Mouse (Mus musculus) midbrain, embryonic 13.5 days (tissue): ENCODE measurements at regions not wholly inside any gene's neighbourhood (a gene's known extent, or its start where the extent isn't known, plus 50 kb on each side); places are given as distances from the start of the nearest gene placed in this dataset.

ENCODE experiments used
- ATAC-seq: fragments of 200-750 bp; cut with Nextera tagmentation; 2 replicates; pipeline ENCODE4 v1.8.0; 2017; ENCODE audit warnings: mild to moderate bottlenecking, moderate TSS enrichment, moderate library complexity
- H3K27ac ChIP-seq: fragments of 300-500 bp; sonication (generic); 2 replicates; pipeline ENCODE4 v1.5.1; 2015; ENCODE audit warnings: inconsistent platforms, mild to moderate bottlenecking, moderate library complexity
- H3K27me3 ChIP-seq: fragments of 300-500 bp; sonication (generic); 2 replicates; pipeline ENCODE4 v1.6.1; 2015; ENCODE audit warnings: mild to moderate bottlenecking, inconsistent platforms
- H3K36me3 ChIP-seq: fragments of 300-500 bp; sonication (generic); 2 replicates; pipeline ENCODE4 v1.6.1; 2015; ENCODE audit warnings: mild to moderate bottlenecking, inconsistent platforms
- H3K4me1 ChIP-seq: fragments of 300-500 bp; sonication (generic); replicated peaks from 2 replicates; pipeline ENCODE4 v1.6.1; 2015; ENCODE audit warnings: inconsistent platforms
- H3K4me2 ChIP-seq: fragments of 300-500 bp; sonication (generic); replicated peaks from 2 replicates; pipeline ENCODE4 v1.6.1; 2015; ENCODE audit warnings: moderate library complexity, mild to moderate bottlenecking, inconsistent platforms
- H3K4me3 ChIP-seq: fragments of 300-500 bp; sonication (generic); replicated peaks from 2 replicates; pipeline ENCODE4 v1.5.1; 2015; ENCODE audit warnings: mild to moderate bottlenecking, inconsistent platforms
- H3K9ac ChIP-seq: fragments of 300-500 bp; sonication (generic); replicated peaks from 2 replicates; pipeline ENCODE4 v1.6.1; 2015; ENCODE audit warnings: mild to moderate bottlenecking, inconsistent platforms
- H3K9me3 ChIP-seq: fragments of 300-500 bp; sonication (generic); 2 replicates; pipeline ENCODE4 v1.6.1; 2016; ENCODE audit warnings: mild to moderate bottlenecking, inconsistent platforms
- WGBS: fragments of 180-500 bp; shearing (Covaris S2); methylation state at CpG from one replicate; pipeline ENCODE4 v1.1.7; 2015; 5-methylcytosine and 5-hydroxymethylcytosine counted together

DNA sequence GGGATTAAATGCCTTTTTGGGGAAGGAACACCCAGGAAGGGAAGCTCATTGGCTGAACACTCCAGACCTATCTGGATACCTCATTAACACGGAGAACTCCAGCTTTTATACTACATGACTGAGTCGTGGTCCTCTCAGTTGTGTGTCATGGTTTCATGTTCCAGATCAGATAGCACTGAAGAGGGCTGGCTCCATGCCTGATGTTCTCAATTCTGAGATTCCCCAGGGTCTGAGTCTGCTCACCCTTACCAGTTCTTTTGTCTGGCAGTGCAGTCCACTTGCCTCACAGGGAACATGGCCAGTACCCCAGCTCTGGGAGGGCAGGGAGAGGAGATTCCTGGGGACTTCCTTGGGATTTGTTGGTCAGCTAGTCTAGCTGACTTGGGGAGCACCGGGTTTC lies 372.0 kb downstream of the Cd83 start:
- no peak for ATAC-seq
- H3K4me3 ChIP-seq, result no peak overlapping the region
- no peak overlapping the region for H3K27ac ChIP-seq
- no peak overlapping the region for H3K9ac ChIP-seq
- 0 out of 2 replicates have a peak, but pooled peaks cover 3% of the 10 kb centered on the region for H3K9me3 ChIP-seq
- H3K4me2 ChIP-seq, result no peak overlapping the region
- no peaks in the 10 kb centered on the region for H3K27me3 ChIP-seq
- WGBS, result 85% methylated on average over 3 of the region's 3 CpGs
- H3K4me1 ChIP-seq, result no peaks in the 10 kb centered on the region
- H3K36me3 ChIP-seq, result no peaks in the 10 kb centered on the region

DNA sequence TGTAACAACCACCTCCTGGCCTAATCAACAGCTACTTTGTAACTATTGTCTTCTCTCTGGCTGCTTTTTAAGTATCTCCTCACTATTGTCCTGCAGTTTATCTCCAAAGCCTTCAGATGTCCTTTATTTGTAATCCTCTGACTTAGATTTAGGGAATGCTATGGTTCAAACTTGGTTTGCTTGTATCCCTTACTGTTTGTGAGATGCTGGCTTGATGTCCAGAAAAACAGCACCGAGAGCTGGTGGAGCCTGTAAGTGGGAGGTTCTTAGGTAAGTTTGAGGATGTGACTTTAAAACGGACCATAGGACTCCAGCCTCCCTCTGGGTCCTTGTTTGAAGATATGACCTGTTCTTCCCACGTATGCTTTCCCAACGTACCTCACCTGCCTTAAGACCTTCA lies 372.7 kb downstream of the Cd83 start:
- Histone ChIP-seq H3K9ac (no peak overlapping the region), H3K4me3 (no peak overlapping the region), H3K36me3 (no peaks in the 10 kb centered on the region), H3K9me3 (0 out of 2 replicates have a peak, but pooled peaks cover 3% of the 10 kb centered on the region), H3K4me1 (no peaks in the 10 kb centered on the region), H3K27ac (no peak overlapping the region), H3K27me3 (no peaks in the 10 kb centered on the region), H3K4me2 (no peak overlapping the region)
- WGBS, result 83% methylated on average over 4 of the region's 4 CpGs
- no peak for ATAC-seq

DNA sequence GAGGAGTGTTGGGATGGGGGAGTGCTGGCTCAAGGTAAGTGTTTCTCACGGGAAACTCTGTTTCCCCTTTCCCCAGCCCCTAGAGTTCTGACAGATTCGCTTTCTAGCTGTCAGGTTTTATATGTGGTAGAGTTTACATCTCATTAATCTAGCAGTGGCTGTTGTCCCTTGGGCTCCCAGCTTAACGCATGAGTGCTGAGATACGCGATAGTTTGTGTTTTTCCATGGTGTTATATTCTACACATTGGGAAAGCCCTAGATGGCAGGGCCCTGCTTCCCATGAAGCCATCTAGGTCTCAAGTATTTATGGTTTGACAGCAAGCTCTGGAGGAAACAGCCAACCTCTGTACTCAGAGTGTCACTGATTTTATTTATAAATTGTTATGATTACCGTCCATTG lies 373.8 kb downstream of the Cd83 start:
- Histone ChIP-seq H3K4me1 (no peaks in the 10 kb centered on the region), H3K27me3 (no peaks in the 10 kb centered on the region), H3K9me3 (0 out of 2 replicates have a peak, but pooled peaks cover 3% of the 10 kb centered on the region), H3K9ac (no peak overlapping the region), H3K36me3 (no peaks in the 10 kb centered on the region), H3K27ac (no peak overlapping the region), H3K4me2 (no peak overlapping the region), H3K4me3 (no peak overlapping the region)
- ATAC-seq, result no peak
- WGBS, result 80% methylated on average over 6 of the region's 6 CpGs

DNA sequence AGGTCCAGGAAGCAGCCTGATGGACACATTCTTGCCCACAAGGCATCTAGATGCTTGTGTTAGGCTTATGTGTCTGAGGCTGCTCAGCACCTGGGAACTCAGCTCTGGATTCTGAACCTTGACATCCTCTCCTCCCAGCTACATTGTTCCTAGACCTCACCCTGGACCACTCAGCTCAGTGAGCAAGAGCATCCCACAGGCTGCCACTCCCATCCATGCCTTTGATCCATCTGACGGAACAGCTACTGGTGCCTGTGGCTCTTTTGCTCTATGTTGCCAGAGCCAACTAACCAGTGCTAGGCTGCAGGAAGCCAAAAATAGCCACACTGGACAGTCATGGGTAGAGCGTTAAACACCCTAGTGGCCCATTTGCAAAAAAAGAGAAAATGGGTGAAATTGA lies 374.8 kb downstream of the Cd83 start:
- no peaks in the 10 kb centered on the region for H3K27me3 ChIP-seq
- no peak overlapping the region for H3K27ac ChIP-seq
- no peak overlapping the region for H3K9ac ChIP-seq
- H3K4me3 ChIP-seq, result no peak overlapping the region
- 81% methylated on average over 2 of the region's 2 CpGs for WGBS
- H3K4me1 ChIP-seq, result no peaks in the 10 kb centered on the region
- no peaks in the 10 kb centered on the region for H3K9me3 ChIP-seq
- no peaks in the 10 kb centered on the region for H3K36me3 ChIP-seq
- no peak for ATAC-seq
- no peak overlapping the region for H3K4me2 ChIP-seq

DNA sequence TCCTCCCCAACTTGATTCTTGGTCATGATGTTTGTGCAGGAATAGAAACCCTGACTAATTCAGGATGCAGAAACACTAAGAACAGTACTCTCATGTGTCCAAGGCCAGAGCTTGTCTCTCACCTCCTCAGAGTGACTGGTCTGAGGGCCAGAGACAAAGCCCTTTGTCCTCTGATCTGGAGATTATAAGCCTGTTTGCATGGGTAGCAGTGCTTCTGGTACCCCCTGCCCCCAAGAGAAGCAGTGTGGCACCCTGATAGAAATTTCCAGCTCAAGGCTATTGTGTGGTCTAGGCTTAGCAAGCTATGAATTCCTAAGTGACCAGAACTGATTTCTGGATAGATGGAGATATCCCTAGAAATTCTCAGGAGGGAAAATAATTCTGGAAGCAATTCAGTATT lies 380.2 kb downstream of the Cd83 start:
- 0 out of 2 replicates have a peak, but pooled peaks cover 6% of the 10 kb centered on the region for H3K4me1 ChIP-seq
- 0 out of 2 replicates have a peak, but pooled peaks cover 3% of the 10 kb centered on the region for H3K27me3 ChIP-seq
- H3K4me2 ChIP-seq, result no peak overlapping the region
- no peaks in the 10 kb centered on the region for H3K36me3 ChIP-seq
- no peak overlapping the region for H3K4me3 ChIP-seq
- no peak overlapping the region for H3K9ac ChIP-seq
- no peak for ATAC-seq
- no peak overlapping the region for H3K27ac ChIP-seq
- no peaks in the 10 kb centered on the region for H3K9me3 ChIP-seq

DNA sequence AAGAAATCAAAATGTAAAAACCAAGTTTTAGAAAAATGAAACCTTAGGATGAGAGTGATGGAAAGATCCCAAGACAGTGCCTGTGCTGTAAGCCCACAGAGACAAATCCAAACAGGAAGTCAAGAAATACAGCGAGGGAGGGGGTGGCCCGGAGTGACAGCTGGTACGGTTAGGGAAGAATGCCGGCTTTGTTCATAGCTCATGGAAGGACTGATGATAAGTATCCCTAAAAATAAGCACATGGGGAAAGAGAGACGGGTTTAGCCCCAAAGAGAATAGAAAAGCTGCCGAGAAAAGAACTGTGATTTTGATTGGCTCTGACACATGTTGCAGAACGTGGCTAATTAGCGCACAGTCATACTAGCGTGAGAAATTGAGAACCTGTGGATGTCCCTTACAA lies 382.6 kb downstream of the Cd83 start:
- no peak for ATAC-seq
- Histone ChIP-seq H3K4me1 (0 out of 2 replicates have a peak, but pooled peaks cover 6% of the 10 kb centered on the region), H3K27ac (no peak overlapping the region), H3K9me3 (no peaks in the 10 kb centered on the region), H3K4me2 (no peak overlapping the region), H3K9ac (no peak overlapping the region), H3K36me3 (no peaks in the 10 kb centered on the region), H3K4me3 (no peak overlapping the region), H3K27me3 (0 out of 2 replicates have a peak, but pooled peaks cover 3% of the 10 kb centered on the region)
- WGBS, result 55% methylated on average over 9 of the region's 9 CpGs

DNA sequence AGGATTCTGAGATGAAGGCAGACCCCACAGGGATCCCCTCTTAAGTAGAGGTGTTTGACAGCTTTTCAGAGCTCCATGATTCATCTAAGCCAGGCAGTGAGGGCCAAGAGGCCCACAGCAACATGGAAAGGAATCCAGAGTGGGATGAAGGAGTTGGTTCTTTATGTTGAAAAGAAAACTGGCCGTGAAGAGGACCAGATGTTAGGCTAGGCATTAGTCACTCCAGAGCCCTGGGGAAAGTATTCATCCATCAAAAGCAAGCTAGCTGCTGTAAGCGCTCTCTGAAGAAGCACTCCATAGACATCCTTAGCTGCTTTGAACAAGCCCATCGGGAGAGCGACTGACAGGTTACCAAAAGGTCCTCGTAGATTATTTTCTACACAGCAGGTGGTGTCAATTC lies 383.6 kb downstream of the Cd83 start:
- no peak for ATAC-seq
- Histone ChIP-seq H3K36me3 (no peaks in the 10 kb centered on the region), H3K9me3 (no peaks in the 10 kb centered on the region), H3K4me1 (0 out of 2 replicates have a peak, but pooled peaks cover 6% of the 10 kb centered on the region), H3K4me2 (no peak overlapping the region), H3K4me3 (no peak overlapping the region), H3K27ac (no peak overlapping the region), H3K27me3 (0 out of 2 replicates have a peak, but pooled peaks cover 3% of the 10 kb centered on the region), H3K9ac (no peak overlapping the region)
- WGBS, result 75% methylated on average over 5 of the region's 5 CpGs

DNA sequence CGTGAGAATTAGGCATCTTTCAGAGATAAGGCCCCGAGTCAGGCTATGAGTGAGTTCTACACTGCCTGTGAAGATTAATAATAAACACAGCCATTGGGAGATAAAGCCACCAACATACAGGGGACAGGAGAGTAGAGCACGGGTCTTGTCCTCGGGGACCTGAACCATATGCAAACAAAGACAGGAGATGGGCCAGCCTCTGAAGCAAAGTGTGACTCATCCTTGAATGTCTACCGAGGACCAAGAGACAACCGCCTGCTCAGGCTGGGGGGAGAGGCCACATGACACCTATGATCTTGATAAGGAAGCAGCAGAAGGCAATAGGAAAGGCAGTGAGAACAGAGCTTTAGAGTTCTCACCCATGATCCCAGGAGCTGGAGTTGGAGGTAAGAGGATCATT lies 387.1 kb downstream of the Cd83 start:
- Histone ChIP-seq H3K36me3 (no peaks in the 10 kb centered on the region), H3K9me3 (no peaks in the 10 kb centered on the region), H3K27ac (no peak overlapping the region), H3K27me3 (no peaks in the 10 kb centered on the region), H3K9ac (no peak overlapping the region), H3K4me3 (no peak overlapping the region), H3K4me1 (0 out of 2 replicates have a peak, but pooled peaks cover 4% of the 10 kb centered on the region), H3K4me2 (no peak overlapping the region)
- ATAC-seq, result no peak
- WGBS, result 76% methylated on average over 6 of the region's 6 CpGs

DNA sequence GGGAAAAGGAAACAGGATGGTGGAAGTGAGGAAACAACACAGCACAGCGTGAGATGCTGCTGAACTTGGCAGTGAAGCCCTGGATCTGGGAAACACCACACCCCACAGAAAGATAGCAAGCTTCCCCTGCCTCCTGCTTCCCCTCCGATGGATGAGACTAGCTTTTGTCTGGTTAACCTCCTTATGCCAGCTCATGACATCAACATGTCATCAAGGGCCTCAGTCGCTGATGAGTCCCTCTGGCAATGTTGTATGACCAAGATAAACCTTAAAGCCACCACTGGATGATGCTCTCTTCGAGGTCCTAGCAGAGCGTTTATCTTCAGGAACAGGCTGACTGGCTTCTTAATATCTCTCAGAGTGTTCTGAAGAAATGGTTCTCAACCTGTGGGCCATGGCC lies 388.1 kb downstream of the Cd83 start:
- Histone ChIP-seq H3K27me3 (no peaks in the 10 kb centered on the region), H3K4me2 (no peak overlapping the region), H3K36me3 (no peaks in the 10 kb centered on the region), H3K9me3 (no peaks in the 10 kb centered on the region), H3K9ac (no peak overlapping the region), H3K27ac (no peak overlapping the region), H3K4me3 (no peak overlapping the region), H3K4me1 (no peaks in the 10 kb centered on the region)
- ATAC-seq, result no peak
- 93% methylated on average over 5 of the region's 5 CpGs for WGBS

DNA sequence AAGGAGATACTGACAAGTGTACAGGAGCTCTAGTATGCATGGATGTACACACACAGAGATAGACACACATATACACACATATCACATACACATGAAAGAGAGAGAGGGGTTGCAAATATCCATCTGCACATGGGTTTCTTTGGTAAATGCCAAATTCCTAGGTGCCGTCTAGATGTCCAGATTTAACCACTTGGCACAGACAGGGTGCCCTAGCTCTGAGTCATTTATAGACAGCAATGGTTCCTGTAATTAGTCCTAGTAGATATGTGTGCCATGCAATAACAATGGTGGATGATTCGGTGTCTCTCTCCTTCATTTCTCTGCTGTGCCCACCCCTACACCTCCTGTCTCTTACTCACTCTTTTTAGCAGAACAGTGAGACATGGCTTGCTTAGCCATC lies 389.7 kb downstream of the Cd83 start:
- H3K27me3 ChIP-seq, result no peaks in the 10 kb centered on the region
- no peak overlapping the region for H3K4me3 ChIP-seq
- H3K27ac ChIP-seq, result no peak overlapping the region
- no peak for ATAC-seq
- H3K4me2 ChIP-seq, result no peak overlapping the region
- no peak overlapping the region for H3K9ac ChIP-seq
- WGBS, result 96% methylated on average over 2 of the region's 2 CpGs
- no peaks in the 10 kb centered on the region for H3K4me1 ChIP-seq
- no peaks in the 10 kb centered on the region for H3K36me3 ChIP-seq
- H3K9me3 ChIP-seq, result no peaks in the 10 kb centered on the region

DNA sequence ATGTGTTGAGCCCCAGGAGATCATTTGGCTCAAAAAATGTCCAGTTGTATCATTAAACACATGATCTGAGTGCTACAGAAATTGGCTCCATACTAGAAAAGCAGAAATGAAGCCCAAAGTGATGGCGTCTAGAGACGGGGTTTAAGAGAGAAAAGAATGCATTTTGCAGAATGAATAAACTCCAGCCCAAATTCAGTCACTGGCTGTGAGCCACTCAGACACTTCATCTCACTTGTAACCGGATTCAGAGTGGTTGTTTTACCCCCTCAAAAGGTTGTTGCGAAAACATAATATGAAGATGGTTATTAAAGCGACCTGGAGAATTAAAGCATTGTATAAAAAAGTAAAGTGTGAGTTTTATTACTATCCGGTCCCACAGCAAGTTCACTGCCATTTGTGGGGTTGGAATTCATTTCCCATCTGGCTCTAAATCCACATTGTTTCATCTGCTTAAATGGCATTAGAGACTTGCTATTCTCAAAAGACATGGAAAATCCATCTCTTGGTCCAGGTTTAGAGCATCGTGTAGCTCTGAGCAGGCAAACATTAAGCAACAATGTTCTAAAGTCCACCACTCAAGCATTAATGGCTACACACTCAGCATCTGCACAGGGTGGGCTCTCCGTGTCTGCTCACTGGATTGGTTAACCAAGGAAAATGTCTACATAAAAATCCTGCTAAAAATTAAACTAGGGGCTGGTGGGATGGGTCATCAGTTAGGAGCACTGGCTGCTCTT lies 390.9 kb downstream of the Cd83 start:
- Histone ChIP-seq H3K9ac (no peak overlapping the region), H3K4me1 (no peaks in the 10 kb centered on the region), H3K9me3 (no peaks in the 10 kb centered on the region), H3K4me3 (no peak overlapping the region), H3K4me2 (no peak overlapping the region), H3K27me3 (no peaks in the 10 kb centered on the region), H3K27ac (no peak overlapping the region), H3K36me3 (no peaks in the 10 kb centered on the region)
- WGBS, result 87% methylated on average over 8 of the region's 8 CpGs
- ATAC-seq, result no peak

DNA sequence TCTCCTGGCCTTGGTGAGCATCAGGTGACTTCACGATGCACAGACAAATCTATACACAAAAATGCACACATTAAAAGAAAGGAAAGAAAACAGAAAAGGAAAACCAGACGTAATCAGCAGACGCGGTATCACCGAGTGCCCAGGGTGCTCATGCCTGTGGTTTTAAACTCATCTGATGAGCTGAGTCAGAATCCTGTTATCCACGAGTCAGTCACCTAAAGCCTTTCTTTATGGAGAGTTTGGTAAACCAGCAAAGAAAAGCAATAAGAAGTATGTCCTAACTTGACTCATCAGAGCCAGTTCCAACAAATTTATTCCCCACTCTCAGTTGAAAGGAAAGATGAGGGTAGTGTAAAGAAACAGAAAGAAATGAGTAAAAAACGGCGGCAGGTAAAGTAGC lies 391.5 kb downstream of the Cd83 start:
- WGBS, result 95% methylated on average over 8 of the region's 8 CpGs
- H3K4me1 ChIP-seq, result no peaks in the 10 kb centered on the region
- ATAC-seq, result no peak

DNA sequence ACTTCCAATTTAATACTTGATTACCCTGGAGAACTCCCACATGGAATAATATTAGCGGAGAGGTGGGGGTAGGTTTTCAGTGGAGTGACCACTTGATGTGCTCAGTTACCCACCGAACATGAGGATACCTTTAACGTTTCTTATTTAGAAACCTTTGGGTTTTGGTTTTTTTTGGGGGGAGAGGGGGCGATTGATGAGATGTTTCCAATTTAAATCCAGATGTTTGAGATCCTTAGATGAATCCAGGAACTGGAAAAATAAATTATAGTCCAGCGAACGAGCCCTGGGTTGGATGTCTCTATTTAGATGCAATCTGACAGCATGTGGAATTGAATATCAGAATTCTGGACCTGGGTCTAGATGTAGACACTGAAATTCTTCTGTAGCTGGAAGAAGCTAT lies 393.4 kb downstream of the Cd83 start:
- Histone ChIP-seq H3K4me2 (no peak overlapping the region), H3K4me3 (no peak overlapping the region), H3K4me1 (0 out of 2 replicates have a peak, but pooled peaks cover 5% of the 10 kb centered on the region), H3K9ac (no peak overlapping the region), H3K36me3 (no peaks in the 10 kb centered on the region), H3K27me3 (0 out of 2 replicates have a peak, but pooled peaks cover 2% of the 10 kb centered on the region), H3K9me3 (no peaks in the 10 kb centered on the region), H3K27ac (no peak overlapping the region)
- ATAC-seq, result no peak
- WGBS, result 81% methylated on average over 6 of the region's 6 CpGs

More for the DNA sequence above, 391.5 kb downstream of the Cd83 start:
- H3K27ac ChIP-seq, result no peak overlapping the region
- H3K36me3 ChIP-seq, result no peaks in the 10 kb centered on the region
- no peaks in the 10 kb centered on the region for H3K9me3 ChIP-seq
- no peak overlapping the region for H3K4me2 ChIP-seq
- H3K27me3 ChIP-seq, result no peaks in the 10 kb centered on the region
- no peak overlapping the region for H3K9ac ChIP-seq
- no peak overlapping the region for H3K4me3 ChIP-seq
